Mouse (Mus musculus) c-Kit-negative CD71-positive TER-119-positive erythroid progenitor cells, embryonic 14.5 days (primary cell): ENCODE results near the gene Tnrc6b.

Experiments
- DNase-seq: peaks from one replicate; pipeline ENCODE4 v3.0.0-alpha.2; 2013; ENCODE audit warnings: low read depth, low spot score

Gene Tnrc6b

GRCm38 (mm10) chr15:80710608-80711363 lies at the start of gene Tnrc6b:
TSS of gene Tnrc6b (plus strand) at chr15:80711313.
- DNase-seq: peak; percentile 98

GRCm38 (mm10) chr15:80664444-80664843 lies 46.7 kb upstream of the Tnrc6b start:
- no peak for DNase-seq

GRCm38 (mm10) chr15:80671295-80672252 lies 39.5 kb upstream of the Tnrc6b start, which contains the start of gene Fam83f:
TSS of gene Fam83f (plus strand) at chr15:80671847.
- DNase-seq: no peak

GRCm38 (mm10) chr15:80672810-80673209 lies 38.3 kb upstream of the Tnrc6b start:
- DNase-seq: no peak

GRCm38 (mm10) chr15:80673337-80674095 lies 37.6 kb upstream of the Tnrc6b start:
- DNase-seq: no peak

- DNase-seq: no peak
Measured at GRCm38 (mm10) chr15:80674700-80675099, 36.4 kb upstream of the Tnrc6b start.

- no peak for DNase-seq
Measured at GRCm38 (mm10) chr15:80679515-80680215, 31.4 kb upstream of the Tnrc6b start.

GRCm38 (mm10) chr15:80680347-80681030 lies 30.6 kb upstream of the Tnrc6b start:
- DNase-seq: no peak

- no peak for DNase-seq
Measured at GRCm38 (mm10) chr15:80681466-80681881, 29.6 kb upstream of the Tnrc6b start.

- no peak for DNase-seq
Measured at GRCm38 (mm10) chr15:80682343-80682742, 28.8 kb upstream of the Tnrc6b start.

GRCm38 (mm10) chr15:80683151-80683550 lies 28.0 kb upstream of the Tnrc6b start:
- no peak for DNase-seq

- no peak for DNase-seq
Measured at GRCm38 (mm10) chr15:80683990-80684389, 27.1 kb upstream of the Tnrc6b start.

GRCm38 (mm10) chr15:80684786-80685602 lies 26.1 kb upstream of the Tnrc6b start:
- no peak for DNase-seq

GRCm38 (mm10) chr15:80685603-80685895 lies 25.6 kb upstream of the Tnrc6b start:
- no peak for DNase-seq

GRCm38 (mm10) chr15:80688536-80688935 lies 22.6 kb upstream of the Tnrc6b start:
- no peak for DNase-seq

- no peak for DNase-seq
Measured at GRCm38 (mm10) chr15:80693492-80693891, 17.6 kb upstream of the Tnrc6b start.

- no peak for DNase-seq
Measured at GRCm38 (mm10) chr15:80694125-80694910, 16.8 kb upstream of the Tnrc6b start.

- no peak for DNase-seq
Measured at GRCm38 (mm10) chr15:80697564-80697963, 13.5 kb upstream of the Tnrc6b start.
